Mouse (Mus musculus): ENCODE data around the gene Tmem184a.
A peak's percentile ranks its signal among the peaks of the same experiment; 100 is the strongest.

The Tmem184a gene

GRCm38 (mm10) chr5:139793338-139794089 lies 26.2 kb downstream of the Tmem184a start:
- no peak for DNase-seq (ENCODE audit: low read depth, low spot score)

- no peak for DNase-seq (ENCODE audit: low read depth, low spot score)
Observed at GRCm38 (mm10) chr5:139792966-139793337, 26.8 kb downstream of the Tmem184a start.

GRCm38 (mm10) chr5:139792159-139792775 lies 27.4 kb downstream of the Tmem184a start:
- no peak for DNase-seq (ENCODE audit: low read depth, low spot score)

- DNase-seq (ENCODE audit: low read depth, low spot score): peak; percentile 72
Observed at GRCm38 (mm10) chr5:139791227-139792158, 28.2 kb downstream of the Tmem184a start, which contains the start of gene Mafk. Mafk (plus strand) TSS chr5:139791513.

- no peak for DNase-seq (ENCODE audit: low read depth, low spot score)
Observed at GRCm38 (mm10) chr5:139789466-139789865, 30.3 kb downstream of the Tmem184a start.

- DNase-seq (ENCODE audit: low read depth, low spot score): no peak
Observed at GRCm38 (mm10) chr5:139781406-139781805, 38.3 kb downstream of the Tmem184a start.

- no peak for DNase-seq (ENCODE audit: low read depth, low spot score)
Observed at GRCm38 (mm10) chr5:139776966-139777365, 42.8 kb downstream of the Tmem184a start.

GRCm38 (mm10) chr5:139775216-139775926 lies 44.3 kb downstream of the Tmem184a start, which contains the start of gene Ints1:
Ints1 (minus strand) TSS chr5:139775674.
- peak; percentile 87 for DNase-seq (ENCODE audit: low read depth, low spot score)

GRCm38 (mm10) chr5:139768216-139768615 lies 51.5 kb downstream of the Tmem184a start:
- DNase-seq (ENCODE audit: low read depth, low spot score): no peak

GRCm38 (mm10) chr5:139764296-139764695 lies 55.4 kb downstream of the Tmem184a start:
- no peak for DNase-seq (ENCODE audit: low read depth, low spot score)

- no peak for DNase-seq (ENCODE audit: low read depth, low spot score)
Observed at GRCm38 (mm10) chr5:139758096-139758495, 61.6 kb downstream of the Tmem184a start.

GRCm38 (mm10) chr5:139756586-139756985 lies 63.1 kb downstream of the Tmem184a start:
- no peak for DNase-seq (ENCODE audit: low read depth, low spot score)

- no peak for DNase-seq (ENCODE audit: low read depth, low spot score)
Observed at GRCm38 (mm10) chr5:139756135-139756534, 63.6 kb downstream of the Tmem184a start.

- no peak for DNase-seq (ENCODE audit: low read depth, low spot score)
Observed at GRCm38 (mm10) chr5:139754753-139755152, 65.0 kb downstream of the Tmem184a start.
